Mouse (Mus musculus) spleen, postnatal 36 days (tissue): ENCODE data around the gene Klrb1c.
"Not testable (repeated sequence)": the region's sequence is repeated elsewhere in the genome, so short reads cannot be mapped to it uniquely, and the experiment has no call there.

Source experiments
- DNase-seq, 2 experiments: peaks; one replicate each; pipeline ENCODE4 v3.0.0; 2022; ENCODE audit warnings: low spot score in 2 of 2, mixed read lengths in 1 of 2

Klrb1c gene

GRCm38 (mm10) chr6:128797936-128798771 is 9.1 kb upstream of the Klrb1c start:
- peak in 1 of 2 experiments; percentile 16 for DNase-seq

GRCm38 (mm10) chr6:128797185-128797905 is 8.3 kb upstream of the Klrb1c start:
- no peak for DNase-seq

- peak; percentile 19 to 37 for DNase-seq
These were observed 7.4 kb upstream of the Klrb1c start for GRCm38 (mm10) chr6:128796321-128796955.

GRCm38 (mm10) chr6:128793734-128794133 is 4.7 kb upstream of the Klrb1c start:
- DNase-seq: no peak

GRCm38 (mm10) chr6:128790491-128790994 is 1.5 kb upstream of the Klrb1c start:
- not testable (repeated sequence) for DNase-seq

GRCm38 (mm10) chr6:128788517-128788916 is 498 bp downstream of the Klrb1c start:
- DNase-seq: peak in 1 of 2 experiments; percentile 24

GRCm38 (mm10) chr6:128786396-128786795 is 2.6 kb downstream of the Klrb1c start:
- peak; percentile 52 to 71 for DNase-seq

GRCm38 (mm10) chr6:128769481-128770253 is 19.3 kb downstream of the Klrb1c start:
- DNase-seq: no peak

GRCm38 (mm10) chr6:128768047-128768446 is 21.0 kb downstream of the Klrb1c start:
- no peak for DNase-seq

- peak; percentile 60 to 62 for DNase-seq
These were observed 22.3 kb downstream of the Klrb1c start for GRCm38 (mm10) chr6:128766486-128767254.

- no peak for DNase-seq
These were observed 23.8 kb downstream of the Klrb1c start for GRCm38 (mm10) chr6:128765211-128765610.

GRCm38 (mm10) chr6:128764598-128764997 is 24.4 kb downstream of the Klrb1c start:
- no peak for DNase-seq

- DNase-seq: peak; percentile 90 to 92
These were observed 25.1 kb downstream of the Klrb1c start for GRCm38 (mm10) chr6:128763736-128764523.

GRCm38 (mm10) chr6:128762892-128763670 is 25.9 kb downstream of the Klrb1c start:
- not testable (repeated sequence) for DNase-seq

GRCm38 (mm10) chr6:128761144-128761540 is 27.9 kb downstream of the Klrb1c start:
- DNase-seq: no peak

- peak; percentile 82 to 86 for DNase-seq
These were observed 28.4 kb downstream of the Klrb1c start for GRCm38 (mm10) chr6:128760416-128761143.

- peak; percentile 83 to 86 for DNase-seq
These were observed 29.0 kb downstream of the Klrb1c start for GRCm38 (mm10) chr6:128760016-128760415.
